Mouse (Mus musculus): ENCODE results near the gene Hoxd4.

Gene Hoxd4

DNA sequence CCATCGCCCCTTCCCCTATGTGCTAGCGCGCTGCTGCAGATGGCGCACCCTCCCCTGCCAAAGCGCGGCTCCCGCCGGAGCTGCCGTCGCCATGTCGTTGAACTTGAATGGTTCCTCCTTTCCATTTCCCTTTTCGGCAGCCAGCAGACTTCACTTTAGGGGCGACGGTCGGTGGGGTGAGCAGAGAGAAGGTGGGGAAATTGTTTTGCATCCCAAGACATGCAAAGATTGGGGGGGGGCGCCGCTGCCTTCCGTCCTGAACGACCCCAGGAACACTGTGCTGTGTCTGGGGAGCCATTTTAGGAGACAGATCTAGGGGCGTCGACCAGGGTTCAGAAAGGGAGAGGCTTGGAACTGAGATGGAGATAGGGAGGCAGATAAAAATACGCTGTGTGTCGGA lies 31.7 kb upstream of the Hoxd4 start:
- DNase-seq, result no peak

DNA sequence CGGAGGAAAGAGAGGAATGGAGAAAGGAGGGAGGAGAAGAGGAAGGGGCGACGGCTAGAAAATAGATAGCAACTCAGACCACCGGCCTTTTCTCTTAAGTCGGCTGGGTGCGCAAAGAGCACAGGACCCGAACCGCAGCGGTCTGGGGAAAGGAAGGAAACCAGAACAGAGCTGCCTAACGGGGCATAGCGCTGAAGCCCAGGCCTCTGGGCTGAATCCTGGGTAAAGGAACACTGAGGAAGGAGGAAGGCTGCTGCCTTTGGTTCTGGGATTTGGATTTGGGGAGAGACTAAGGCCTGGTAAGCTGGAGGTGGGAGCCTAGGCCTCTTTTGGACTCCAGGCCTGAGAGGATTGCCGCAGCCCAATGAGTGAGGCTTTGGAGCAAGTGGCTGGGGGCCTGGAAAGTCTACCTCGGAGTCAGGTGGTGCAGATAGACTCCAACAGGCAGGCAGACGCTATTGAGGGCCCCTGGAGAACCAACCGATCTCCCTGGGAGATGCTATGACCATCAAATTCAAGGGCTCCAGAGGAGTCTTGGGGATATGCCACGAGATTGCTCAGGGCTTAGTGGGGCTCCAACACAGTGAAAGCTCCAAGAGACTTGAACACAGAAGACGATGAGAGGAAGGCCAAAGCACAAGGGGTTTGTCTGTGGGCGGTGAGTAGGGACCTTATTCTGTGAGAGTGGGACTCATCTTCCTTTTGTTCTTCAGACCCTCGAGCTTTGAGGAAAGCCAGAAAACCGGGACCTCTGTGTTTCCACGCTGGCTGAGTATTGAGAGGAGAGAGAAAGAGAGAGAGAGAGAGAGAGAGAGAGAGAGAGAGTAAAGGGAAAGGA lies 30.9 kb upstream of the Hoxd4 start:
- no peak for DNase-seq

DNA sequence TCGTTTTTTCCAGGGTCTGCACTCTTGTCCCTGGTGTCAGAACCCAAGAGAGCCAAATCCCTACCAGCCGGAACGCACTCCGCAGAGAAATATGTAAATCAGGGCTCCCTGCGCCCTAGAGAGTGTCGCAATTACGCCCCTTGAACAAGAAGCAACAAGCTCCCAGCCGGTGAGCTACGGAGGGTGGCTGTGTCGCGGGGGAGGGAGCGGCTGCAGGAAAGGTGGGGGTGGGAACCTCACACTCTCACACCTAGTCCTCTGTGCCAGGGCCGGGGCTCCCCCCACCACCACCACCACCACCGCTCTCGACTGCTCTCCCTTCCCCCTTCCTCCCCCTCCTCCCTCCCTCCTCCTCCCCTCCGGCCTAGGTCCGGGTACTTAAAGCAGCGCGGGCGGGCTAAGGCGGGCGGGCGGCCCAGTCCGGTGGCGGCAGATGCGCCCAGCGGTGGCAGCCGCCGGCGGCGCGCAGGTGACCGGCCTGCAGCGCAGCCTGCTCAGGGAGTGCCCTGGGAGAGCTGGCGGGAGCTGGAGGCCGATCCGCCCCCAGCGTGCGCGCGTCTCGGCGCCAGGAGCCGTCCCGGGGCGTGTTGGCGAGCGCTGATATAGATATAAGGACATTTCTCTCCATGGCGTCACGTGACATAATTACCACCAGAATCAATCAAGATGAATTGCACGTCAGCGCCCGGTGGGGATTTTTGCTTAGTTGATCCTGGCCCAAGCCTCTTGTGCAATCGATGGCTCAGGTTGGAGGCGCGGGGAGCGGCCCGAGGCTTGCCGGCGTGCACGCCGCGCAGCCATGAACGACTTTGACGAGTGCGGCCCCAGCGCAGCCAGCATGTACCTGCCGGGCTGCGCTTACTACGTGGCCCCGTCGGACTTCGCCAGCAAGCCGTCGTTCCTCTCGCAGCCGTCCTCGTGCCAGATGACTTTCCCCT lies 29.9 kb upstream of the Hoxd4 start:
- no peak for DNase-seq

DNA sequence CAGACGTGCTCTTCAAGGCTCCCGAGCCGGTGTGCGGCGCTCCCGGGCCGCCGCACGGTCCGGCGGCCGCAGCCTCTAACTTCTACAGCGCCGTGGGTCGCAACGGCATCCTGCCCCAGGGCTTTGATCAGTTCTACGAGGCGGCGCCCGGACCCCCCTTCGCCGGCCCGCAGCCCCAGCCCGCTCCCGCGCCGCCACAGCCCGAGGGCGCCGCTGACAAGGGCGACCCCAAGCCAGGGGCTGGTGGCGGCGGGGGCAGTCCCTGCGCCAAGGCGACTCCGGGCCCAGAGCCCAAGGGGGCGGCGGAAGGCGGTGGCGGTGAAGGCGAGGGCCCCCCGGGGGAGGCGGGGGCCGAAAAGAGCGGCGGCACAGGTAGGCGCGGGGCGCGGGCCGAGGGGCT lies 28.9 kb upstream of the Hoxd4 start:
- DNase-seq, result no peak

DNA sequence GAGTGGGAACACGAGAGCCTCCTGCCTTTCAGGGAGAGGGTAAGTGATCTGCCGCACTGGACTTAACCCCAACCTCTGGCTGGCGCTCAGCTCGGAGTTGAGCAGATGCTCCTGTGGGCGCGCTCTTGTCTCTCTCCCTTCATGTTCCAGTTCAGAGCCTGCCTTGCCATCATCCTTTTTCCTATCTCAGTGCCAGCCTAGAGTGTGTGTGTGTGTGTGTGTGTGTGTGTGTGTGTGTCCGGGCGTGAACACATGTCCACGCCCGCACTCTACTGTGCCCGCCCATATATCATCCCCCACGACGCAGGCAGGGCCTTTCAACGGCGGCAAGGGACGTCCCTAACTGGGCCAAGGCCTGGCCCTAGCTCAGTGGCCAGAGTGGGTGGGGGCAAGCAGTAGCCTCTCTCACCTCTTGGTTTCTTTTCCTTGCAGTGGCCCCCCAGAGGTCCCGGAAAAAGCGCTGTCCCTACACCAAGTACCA lies 28.2 kb upstream of the Hoxd4 start:
- DNase-seq, result no peak

DNA sequence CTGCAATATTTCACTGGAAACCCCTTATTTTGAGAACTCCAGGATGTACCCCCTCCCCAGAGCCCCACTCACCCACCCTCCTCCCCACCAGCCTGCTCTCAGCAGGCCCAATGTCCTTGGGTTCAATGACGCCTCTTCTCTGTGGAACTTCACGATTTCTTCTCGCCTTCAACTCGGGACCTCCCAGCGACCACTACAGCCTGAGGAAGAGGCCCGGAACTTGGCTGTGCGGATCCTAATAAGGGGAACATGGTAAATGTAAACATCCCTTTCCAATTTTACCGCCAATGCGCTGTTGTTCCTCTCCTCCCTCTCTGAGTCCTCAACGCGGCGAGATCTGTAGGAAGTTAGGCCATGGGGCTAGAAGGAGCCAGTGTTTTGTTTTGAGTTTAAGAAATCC lies 27.6 kb upstream of the Hoxd4 start:
- DNase-seq, result no peak

DNA sequence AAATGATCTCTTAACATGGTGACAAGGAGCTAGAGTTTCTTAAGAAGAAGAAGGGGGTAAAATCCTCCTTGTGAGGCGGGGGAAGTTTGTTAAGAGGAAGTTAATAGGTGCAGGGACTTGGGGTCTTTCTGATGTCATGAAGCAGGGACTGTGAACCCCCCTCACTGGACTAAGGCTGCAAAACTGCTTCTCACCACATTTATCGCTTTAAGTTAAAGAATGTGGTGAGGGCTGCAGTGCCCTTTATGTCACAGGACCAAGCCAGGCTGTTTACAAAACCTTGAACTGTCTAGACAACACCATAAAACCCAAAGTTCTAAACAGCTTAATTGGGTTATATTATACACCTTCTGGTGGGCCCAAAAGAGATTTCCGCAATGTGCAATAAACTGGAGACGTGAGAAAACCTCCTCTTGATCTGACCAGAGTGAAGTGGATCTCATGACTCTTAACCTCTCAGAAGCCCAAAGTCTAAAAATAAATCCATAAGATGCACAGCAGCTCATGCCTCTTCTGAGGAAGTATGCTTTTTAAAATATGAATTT lies 26.6 kb upstream of the Hoxd4 start:
- DNase-seq, result no peak

DNA sequence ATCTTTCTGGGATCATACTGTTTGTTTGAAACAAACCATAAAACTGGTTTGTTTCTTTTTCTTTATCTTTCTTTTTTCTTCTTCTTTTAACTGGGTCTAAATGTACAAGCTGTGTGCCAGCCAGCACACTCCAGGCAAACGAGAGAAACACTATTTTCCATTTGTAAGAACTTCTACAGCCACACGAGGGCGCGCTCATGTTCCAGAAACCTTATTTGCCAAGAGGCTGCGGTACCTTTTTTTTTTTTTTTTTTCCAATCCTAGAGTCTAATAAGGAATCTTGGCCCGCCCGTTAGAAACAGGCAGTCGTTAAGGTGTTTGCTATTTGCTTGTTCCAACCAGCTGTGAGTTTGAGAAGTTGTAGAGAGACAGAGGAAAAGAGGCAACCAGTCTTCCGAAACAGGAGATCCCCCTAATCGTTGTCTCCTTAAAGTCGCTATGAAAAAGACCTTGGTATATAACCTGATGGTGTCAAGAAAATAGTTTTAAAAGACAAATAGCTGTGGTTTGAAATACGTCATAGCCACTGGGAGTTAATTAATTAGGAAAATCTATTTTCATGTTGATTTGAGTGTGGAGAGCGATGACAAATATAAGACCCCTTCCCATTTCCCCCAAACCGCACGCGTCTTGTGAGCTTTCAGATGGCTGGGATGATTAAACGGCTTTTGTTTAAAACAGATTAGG lies 25.3 kb upstream of the Hoxd4 start:
- DNase-seq, result no peak

DNA sequence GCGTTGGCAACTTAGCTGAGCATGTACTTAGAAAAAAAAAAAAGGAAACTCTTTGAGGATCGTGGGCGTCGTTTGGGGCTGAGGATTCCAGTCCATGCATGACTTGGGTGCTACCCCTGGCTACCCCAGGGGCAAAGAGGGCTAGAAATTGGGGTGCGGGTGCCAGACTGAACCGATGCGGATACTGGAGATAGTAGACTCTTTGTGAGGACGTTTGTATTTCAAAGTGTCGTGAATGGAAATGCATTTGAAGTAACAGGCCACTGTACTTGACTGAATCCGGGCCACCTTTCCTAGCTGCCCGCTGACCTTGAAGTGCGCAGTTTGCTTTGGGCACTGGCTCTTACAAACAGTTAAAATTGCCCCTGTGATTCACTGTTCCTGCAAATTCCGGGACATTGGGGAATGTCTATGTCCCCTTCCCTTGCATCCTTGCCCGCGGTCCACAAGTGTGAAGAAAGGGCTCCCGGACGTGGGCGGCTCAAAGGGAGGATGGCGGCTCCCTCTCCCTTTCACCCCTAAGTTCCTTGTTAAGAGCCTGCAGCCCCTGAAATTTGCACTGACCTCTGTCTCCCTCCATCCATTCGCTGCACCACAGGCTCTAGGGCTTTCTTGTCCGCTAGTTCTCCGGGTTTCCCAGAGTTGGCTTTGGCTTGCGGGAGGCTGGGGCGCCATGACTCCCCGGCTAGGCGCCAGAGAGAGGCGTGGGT lies 24.6 kb upstream of the Hoxd4 start:
- no peak for DNase-seq

DNA sequence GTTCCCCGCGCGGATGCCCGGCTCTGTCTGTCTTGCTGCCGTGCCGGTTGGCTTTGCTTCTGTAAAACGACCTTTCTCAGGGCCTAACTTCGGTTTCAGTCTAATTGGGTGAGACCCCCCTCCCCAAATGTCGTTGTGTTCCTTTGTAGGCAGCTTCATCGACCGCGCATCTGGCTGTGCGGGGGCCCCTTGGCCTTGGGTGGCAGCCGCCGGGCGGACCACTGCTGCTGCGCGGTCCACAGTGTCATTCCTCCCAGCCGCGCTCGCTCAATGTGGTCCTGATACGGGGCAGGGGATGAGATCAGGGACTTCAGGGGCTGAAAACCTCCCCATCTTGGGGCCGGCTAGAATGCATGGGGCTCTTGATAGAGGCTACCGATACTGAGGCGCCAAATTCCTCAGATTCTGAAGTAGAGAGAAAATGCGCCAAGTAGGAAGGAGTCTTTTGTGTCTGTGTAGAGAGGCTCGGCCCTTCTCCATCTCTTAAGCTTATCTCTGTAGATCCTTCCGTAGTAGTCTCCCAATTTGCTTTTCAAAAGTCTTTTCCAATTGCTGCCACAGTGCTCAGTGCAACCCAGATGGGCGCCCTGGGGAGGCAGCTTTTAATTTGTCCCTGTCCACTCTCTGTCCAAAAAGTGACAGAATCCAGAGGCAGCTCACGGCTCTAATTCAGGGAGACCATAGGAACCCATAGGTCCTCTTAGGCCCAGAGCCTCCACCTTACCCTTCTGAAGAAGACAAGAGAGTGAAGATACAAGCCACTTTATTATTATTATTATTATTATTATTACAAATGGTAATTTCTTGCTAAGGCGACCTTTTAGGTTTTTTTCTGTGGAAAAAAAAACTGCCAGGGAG lies 23.8 kb upstream of the Hoxd4 start:
- DNase-seq, result no peak

DNA sequence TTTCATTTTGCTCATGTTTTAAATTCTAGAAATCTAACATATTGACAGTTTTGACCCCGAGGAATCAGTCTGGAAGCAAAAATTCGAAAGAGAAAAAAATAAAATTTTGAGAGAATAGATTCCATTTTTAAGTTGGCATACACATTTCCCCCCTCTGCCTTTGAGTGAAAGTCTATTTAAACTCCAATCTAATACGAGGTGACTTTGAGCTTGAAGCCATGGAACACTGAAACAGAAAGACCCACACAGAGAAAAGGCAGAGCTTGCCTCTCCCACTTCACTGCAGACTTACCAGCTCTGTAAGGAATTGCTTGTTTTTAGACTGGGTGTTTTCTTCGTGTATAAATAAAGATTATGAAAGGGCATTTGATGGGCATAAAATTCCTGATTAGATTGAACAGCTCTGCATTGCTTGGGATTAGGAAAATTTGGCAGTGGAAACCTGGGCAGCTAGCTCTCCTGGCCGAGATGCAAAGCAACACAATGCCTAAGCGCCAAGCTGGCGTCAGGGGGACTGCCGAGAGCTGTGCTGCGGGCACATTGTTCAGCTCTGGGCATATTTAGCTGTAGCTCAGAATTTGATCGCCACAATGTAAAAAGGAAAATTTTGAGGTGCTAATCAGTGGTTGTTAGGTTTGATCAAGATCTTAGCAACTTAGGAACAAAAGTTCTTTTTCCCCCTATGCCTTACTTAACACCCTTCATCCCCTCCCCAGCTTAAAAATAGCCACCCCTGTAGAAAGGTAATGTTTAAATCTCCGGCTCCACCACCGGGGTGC lies 22.7 kb upstream of the Hoxd4 start:
- DNase-seq, result no peak

DNA sequence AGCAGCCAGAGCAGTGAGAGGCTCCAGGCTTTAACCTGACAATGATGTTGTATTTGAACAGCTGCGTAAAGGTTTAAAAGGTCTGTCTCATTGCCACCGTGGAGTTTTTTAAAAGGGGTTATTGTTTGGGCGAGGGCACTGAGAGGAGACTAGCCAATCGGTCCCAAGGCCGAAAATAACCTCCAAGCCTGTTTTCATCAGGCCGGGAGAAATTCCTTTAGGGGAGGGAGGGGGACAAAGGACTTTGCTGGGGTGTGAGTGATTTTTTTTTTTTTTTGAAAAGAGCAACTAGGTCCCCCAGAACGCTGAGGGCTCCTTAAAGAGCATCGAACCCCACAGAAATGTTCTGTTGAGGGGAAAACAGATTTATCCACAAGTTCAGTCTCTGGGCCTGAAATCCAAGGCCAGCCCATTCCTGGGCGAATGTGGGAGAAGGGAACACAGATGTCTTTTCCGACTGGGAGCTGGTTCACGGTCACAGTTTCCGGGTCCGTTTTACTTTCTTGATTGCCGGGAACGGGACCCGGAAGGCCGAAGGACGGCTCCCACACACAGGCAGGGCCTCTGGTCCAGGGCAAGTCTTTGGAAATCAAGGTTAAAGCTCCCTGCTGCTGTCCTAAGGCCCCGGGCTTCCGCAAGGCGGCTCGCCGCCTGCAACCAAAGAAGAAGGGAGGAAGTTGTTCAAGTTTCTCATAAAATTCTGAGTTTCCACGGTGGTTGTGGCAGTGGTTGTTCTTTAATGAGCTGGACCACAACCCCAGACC lies 22.0 kb upstream of the Hoxd4 start:
- DNase-seq, result no peak

DNA sequence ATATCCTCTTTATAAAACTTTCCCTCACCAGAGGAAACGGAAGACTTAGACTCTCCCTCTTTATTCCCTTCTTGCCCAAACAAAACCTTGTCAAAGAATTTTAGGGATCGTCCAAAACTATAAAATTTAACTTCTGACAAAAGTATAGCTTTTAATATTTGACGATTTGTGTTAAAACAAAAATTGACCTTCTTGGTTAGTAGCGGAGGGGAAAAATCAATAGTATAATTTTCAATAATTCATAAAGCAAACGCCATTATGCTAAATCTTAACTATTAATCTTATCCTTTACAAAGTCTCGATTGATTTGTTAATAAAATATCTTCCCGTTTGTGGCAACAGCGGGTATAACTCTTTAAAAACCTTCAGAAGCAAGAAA lies 21.4 kb upstream of the Hoxd4 start:
- DNase-seq, result no peak

DNA sequence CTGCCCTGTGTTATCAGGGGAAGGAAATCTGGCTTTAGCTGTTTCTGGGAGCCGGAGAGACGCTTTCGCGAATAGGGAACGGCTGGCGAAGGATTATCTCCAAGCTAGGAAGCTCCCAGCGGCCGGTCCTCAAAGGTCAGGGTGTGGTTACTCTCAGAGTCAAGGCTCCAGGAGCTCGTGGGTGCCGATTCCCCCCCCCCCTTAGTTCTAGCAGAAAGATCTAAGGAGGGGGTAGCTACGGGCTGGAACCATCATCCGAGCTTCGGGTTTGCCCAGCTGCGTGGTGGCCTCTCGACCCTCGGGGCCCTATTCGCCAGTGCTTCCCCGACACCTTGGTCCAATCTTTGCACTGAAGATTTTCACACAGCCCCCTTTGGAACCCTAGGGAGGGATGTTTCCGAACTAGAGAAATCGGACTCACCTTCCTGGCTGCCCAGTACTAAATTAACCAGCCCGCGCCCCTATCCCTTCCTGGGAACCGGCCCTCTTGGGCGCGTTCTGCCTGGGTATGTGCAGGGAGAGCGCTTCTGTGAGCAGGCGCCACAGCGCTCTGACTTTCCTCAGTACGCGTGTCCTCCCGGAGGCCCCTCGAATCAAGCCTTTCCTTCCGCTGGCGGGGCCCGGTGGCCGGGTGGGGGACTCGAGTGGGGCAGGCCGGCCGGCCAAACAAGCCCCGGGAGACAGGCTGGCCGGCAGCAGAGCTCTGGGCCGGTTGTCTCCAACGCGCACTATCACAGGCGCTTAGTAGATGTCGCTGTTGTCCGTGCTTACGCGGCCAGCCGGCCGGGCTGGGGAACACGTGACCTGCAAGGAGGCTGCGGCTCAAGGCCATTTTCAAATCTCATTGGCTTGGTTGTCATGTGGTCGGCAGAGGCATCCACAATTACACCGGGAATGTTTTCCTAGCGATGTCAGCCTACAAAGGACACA lies 20.4 kb upstream of the Hoxd4 start, which contains the start of gene Hoxd10:
TSS of gene Hoxd10 (plus strand) at position 903 of the 930 bp plus-strand sequence.
- no peak for DNase-seq

DNA sequence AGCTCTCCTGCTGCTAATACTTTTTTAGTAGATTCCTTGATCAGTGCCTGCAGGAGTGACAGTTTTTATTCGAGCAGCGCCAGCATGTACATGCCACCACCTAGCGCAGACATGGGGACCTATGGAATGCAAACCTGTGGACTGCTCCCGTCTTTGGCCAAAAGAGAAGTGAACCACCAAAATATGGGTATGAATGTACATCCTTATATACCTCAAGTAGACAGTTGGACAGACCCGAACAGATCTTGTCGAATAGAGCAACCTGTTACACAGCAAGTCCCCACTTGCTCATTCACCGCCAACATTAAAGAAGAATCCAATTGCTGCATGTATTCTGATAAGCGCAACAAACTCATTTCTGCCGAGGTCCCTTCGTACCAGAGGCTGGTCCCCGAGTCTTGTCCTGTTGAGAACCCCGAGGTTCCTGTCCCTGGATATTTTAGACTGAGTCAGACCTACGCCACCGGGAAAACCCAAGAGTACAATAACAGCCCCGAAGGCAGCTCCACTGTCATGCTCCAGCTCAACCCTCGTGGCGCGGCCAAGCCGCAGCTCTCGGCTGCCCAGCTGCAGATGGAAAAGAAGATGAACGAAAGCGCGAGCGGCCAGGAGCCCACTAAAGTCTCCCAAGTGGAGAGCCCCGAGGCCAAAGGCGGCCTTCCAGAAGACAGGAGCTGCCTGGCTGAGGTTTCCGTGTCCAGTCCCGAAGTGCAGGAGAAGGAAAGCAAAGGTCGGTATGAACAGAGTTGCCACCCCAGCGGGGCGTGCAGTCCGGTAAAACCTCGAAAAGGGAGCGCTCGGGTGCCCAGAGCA lies 19.5 kb upstream of the Hoxd4 start:
- no peak for DNase-seq

DNA sequence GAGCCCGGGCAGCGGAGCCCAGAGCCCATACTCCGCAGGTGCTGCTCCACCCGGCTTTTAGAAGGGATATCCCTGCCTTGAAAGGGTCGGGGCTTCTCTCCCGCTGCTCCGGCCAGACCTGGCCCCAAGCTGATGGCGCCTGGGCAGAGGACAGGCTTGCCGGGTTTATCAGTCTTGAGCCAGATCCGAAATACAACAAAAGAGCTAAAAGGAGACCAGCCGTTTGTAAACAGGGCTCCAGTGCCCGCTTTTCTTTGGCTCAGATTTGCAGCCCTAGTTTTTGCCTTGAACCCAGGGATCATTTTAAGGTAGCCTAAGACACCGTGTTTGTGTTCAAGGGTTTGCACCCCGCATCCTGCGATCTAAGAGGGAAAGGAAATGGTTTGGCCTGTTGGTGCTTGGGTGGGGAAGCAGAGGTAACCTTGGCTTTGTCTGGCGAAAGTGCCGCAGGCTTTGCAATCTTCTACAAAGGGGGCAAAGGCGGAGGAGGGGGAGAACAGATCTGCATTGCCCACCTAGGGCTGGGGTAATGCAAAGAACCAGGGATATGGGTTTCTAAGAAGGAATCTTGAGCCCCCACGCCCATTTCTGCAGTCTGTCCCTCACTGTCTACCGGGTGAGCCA lies 18.8 kb upstream of the Hoxd4 start:
- no peak for DNase-seq

DNA sequence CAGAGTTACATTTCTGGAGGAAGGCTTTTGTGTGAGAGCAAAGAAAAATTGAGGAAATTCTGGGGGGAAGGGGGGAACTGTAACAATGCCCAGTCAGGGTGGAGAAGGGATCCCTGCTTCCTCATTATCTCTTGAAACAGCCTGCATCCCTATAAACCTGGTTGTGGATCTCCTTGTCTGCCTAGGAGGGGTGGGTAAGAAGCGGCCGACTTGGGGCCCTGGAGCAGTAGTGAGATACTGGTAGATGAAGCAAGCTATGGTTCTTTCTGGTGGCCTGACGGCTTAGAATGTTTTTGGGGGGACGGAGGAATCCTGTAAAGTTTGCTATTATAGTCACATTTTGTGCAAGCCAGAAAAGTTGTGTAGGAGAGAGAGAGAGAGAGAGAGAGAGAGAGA lies 18.3 kb upstream of the Hoxd4 start:
- no peak for DNase-seq

All from thymus, postnatal 25 days (tissue).